Mouse (Mus musculus) adipocyte (in vitro differentiated cells): Measurements from ENCODE around the gene Heatr3.
A peak's percentile ranks its signal among the peaks of the same experiment; 100 is the strongest.

Source experiments
- DNase-seq: peaks from one replicate; pipeline ENCODE4 v3.0.0-alpha.2; 2016; ENCODE audit warnings: low spot score

Heatr3 gene

DNA sequence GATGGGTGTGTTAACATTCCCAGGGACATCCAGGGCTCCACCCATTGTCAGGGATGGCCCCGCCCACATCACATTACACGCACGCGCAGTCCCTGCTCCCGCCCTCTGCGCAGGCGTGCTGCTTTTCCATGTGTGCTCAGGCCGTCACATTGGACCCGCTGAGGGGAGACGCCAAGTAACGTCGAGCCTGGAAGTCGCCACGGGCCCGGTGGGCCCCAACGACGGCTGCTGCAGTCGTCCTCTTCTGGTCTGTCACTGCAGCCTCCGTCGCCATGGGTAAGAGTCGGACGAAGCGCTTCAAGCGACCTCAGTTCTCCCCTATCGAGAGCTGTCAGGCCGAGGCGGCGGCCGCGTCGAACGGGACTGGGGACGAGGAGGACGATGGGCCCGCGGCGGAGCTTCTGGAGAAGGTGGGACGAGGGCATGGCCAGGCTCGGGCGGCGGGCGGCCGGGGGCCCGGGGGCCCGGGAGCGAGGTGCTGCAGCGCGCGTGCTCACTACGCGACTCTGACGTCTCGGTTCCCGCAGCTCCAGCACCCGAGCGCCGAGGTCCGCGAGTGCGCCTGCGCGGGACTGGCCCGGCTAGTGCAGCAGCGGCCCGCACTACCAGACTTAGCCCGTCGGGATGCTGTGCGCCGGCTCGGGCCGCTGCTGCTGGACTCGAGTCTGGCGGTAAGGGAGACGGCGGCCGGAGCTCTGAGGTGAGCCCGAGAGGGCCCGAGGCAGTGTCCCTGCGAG lies at the start of gene Heatr3:
Gene Heatr3, plus strand, starts transcription at position 108 of the 737 bp plus-strand sequence.
- peak; percentile 98 for DNase-seq

DNA sequence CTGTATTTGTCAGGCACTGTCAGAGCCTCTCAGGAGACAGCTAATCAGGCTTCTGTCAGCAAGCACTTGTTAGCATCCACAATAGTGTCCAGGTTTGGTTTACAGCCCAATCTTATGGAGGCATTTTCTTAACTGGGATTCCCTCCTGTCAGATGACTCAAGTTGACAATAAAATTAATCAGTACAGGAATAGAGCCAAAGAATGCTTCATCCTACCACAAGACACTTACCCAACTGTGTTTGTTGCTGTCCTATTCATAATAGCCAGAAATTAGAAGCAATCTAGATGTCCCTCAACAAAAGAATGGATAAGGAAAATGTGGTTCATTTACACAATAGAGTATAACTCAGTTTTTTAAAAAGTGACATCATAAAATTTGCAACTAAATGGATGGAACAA lies 49.6 kb upstream of the Heatr3 start:
- DNase-seq, result no peak

DNA sequence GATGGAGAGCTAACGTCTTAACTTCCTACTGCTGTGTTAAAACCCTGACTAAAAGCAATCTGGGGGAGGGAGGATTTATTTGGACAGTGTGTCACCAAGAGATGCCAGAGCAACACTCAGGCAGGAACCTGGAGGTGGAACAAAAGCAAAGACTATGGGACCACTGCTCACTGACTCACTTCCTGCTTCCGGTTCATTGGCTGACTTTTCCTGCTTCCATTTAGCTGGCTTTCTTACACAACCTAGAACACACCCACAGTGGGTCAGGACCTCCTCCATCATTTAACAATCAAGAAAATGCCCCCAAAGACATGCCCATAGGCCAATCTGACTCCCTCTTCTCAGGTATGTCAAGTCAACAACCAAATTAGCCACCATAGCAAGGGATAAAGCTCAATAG lies 46.0 kb upstream of the Heatr3 start:
- no peak for DNase-seq

DNA sequence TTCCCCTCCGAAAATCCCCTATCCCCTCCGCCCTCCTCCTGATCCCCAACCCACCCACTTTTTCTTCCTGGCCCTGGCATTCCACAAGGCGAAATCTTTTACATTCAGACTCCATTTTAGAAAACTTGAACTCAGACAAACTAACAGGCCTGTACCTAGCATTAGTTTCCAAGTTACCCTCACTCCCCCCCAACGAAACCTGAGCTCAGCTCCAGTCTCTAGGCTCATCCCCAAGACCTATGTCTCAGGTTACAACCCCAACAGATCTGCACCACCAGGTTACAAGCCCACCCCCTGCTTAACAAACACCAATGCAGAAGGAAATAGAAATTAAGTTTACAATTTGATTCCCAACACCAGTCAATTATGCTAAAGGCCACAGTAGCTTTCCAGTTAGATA lies 44.3 kb upstream of the Heatr3 start:
- no peak for DNase-seq

DNA sequence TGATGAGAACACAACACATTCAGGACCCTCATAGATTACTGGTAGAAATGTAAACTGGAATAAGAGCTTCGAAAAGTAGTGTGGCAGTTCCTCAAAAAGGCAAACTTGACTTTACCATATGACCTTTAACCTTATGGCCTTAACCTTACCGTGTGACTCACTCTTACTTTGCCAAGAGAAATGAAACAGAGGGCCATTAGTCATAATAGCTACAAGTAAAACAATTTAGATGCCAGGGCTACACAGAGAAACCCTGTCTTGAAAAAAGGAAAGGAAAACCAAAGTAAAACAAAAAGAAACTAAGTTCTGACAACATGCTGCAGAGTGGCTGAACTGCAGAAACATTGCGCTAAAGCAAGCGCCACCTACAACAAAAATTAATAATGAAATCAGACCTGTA lies 38.8 kb upstream of the Heatr3 start:
- peak; percentile 71 for DNase-seq

DNA sequence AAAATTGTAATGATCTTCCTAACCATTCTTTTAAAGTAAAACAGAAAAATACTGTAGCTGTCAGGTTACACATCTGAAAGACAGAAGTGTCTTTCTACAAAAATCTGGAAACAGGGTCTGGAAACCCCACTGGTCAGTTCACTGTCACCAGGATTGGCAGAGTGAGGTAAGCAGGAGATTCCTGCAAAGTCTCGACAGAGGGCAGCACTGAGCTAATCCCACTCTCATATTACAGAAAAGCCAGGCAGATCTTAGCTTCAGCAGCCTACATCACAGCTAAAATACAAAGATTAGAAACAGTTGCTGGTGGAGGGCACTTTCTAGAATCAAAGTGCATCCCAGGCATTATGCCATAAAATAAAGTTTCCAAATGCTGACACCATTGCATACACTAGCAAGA lies 38.1 kb upstream of the Heatr3 start:
- peak; percentile 77 for DNase-seq

DNA sequence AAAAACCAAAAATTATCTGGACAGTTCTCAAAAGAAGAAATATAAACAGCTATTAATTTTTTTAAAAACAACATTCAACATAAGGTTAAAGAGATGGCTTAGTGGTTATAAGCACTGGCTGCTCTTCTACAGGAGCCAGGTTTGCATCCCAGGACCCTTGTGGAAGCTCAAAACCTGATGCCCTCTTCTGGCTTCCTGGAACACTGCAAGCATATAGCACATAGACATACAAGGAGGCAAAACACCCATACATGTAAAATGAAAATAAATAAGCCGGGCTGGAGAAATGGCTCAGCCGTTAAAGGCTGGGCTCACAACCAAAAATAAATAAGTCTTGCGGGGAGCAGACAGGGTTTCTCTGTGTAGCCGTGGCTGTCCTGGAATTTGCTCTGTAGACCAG lies 28.4 kb upstream of the Heatr3 start:
- no peak for DNase-seq

DNA sequence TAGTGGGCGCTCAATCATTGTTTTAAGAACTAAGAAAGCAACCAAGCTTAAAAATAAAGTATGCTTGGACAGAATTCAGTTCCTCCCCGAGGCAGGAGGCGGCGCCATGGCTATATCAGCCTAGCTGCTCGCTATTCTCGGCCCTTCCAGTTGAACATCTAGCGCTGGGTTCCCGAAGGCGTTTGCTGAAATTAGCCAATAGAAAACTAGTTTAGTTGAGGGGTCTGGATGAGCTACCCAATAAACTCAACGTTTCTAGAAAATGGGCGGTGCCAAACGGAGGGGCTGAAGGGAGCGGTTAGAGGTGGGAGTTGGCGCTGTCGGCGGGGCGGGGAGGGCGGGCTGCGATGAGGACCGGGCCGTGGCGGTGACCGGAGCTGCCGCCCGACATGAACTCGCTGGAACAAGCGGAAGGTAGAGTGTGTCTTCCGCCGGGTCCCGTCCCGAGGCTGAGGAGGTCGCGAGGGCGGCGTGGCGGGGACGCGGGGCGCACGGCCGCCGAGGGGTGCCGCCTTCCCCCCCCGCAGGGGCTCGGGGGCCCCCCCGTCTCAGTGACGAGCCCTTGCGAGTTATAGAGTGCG lies 19.1 kb upstream of the Heatr3 start, which contains the start of gene Cnep1r1:
Gene Cnep1r1, plus strand, starts transcription at position 314 of the 581 bp plus-strand sequence.
- peak; percentile 99 for DNase-seq

DNA sequence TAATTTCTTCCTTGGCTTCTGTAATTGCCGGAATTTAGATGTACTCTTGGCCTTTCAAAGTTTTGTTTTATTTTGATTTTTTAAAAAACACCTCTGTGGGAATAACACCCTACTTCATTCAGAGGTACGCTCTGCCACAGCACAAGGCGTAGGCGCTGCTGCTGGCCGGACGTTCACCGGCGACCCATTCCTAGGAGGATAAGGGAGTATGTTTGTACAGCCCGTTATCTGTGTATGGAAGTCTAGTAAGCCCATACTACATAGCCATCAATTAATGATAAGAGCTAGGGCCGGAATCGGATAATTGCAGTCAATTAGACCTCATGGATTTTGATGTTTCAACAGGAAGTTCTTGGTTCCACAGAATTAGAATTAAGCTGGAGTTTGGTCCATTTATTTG lies 18.6 kb upstream of the Heatr3 start:
- DNase-seq, result peak; percentile 28

DNA sequence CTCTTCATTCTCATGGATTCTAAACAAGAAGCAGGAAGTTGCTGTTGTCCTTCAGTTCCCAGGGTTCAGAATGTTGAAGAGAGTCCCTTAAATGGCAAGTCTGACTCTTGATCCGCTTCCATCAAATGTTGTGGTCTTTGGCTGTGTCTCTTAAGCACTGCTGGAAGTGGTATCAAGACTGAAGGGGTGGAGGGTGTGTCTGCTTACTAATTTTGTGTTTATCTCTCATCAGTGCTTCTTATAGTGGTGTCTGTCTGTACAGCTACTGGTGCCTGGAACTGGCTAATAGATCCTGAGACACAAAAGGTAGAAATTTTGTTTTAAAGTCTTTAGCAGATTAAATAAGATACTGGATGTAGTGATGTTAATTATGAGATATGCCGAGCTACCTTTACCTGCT lies 12.8 kb upstream of the Heatr3 start:
- DNase-seq, result no peak

DNA sequence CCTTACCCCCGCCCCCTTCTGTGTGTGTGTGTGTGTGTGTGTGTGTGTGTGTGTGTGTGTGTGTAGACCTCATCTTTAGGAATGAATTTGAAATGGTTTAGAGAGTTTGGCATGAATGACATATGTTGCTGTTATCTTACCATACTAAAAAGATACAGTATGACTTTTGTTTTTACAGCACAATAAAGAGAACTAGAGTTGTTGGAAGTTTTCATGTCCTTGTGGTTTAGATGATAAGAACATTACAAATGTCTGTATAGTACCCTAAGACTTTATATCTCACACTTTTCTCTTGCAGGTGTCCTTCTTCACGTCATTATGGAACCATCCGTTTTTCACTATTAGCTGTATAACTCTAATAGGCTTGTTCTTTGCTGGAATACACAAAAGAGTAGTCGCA lies 8.3 kb upstream of the Heatr3 start:
- no peak for DNase-seq

DNA sequence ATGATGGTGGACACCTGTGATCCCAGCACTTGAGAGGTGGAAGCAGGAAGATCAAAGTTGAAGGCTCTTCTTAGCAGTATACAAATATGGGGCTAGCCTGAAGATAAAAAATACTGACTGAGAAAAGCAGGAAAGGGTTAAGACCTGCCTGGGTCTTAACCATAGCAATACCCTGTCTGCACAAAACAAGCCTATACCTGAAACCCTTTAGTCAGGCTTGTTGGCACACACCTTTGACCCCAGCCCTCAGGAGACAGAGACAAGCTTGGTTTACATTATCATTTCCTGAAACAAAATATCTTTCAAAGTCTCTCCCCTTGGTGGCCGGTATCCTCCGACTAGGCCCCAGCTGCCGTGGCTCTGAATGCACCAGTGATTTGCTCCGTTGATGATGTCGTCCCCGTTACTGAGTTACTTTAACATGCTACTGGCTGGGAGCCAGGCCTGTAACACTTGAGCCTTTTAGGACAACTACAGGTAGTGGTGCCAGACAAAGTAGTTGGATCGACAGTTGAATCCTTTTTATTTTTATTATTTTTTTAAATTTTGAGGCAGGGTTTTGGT lies 6.8 kb upstream of the Heatr3 start:
- DNase-seq, result no peak

DNA sequence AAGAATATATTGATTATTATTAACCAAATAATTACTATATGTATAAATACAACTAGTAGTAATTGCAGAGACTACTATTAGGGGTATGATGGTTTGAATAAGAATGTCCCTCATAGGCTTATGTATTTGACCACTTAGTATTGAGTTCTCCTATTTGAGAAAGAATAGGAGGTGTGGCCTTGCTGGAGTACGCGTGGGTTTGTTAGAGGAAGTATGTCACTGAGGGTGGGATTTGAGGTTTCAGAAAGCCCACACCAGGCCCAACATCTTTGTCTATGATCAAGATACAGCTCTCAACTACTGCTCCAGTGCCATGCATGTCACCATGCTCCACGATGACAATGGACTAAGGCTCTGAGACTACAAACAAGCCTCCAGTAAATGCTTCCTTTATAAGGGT lies 1.6 kb downstream of the Heatr3 start:
- DNase-seq, result no peak

DNA sequence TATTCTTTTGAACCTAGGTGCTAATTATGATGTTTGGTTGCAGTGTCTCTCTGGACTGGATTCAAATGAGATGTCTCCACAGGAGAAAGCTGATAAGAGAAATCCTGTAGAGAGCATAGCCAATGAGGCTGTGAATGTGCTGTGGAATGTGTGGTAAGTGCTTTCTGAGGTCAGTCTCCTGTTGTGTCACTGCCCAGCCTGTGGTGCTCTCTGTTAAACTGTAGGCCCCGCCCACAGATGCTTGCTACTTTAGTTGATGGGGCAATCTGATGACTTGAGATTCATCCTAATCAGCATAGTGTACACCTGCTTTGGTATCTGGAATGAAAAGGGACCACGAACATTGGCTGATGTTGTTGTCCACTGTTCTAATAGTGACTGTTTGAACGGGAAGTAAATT lies 4.0 kb downstream of the Heatr3 start:
- DNase-seq, result no peak

DNA sequence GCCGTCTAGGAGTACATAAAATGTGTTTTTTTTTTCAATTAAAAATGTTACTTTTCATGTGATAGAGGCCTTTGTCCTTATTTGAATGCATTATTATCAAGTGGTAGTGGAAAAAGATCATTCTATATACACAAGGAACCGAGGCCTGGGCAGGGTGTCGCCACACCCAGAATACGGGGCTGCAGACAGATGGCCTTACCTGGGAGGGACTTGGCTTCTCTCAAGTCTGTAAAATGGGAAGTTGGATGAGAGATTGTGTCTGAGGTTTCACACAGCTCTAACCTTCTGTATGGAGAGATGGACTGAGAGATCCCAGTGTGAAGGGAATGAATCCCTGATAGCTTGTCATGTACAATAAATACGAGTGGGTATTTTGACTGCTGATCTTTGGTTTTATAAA lies 6.4 kb downstream of the Heatr3 start:
- DNase-seq, result no peak

DNA sequence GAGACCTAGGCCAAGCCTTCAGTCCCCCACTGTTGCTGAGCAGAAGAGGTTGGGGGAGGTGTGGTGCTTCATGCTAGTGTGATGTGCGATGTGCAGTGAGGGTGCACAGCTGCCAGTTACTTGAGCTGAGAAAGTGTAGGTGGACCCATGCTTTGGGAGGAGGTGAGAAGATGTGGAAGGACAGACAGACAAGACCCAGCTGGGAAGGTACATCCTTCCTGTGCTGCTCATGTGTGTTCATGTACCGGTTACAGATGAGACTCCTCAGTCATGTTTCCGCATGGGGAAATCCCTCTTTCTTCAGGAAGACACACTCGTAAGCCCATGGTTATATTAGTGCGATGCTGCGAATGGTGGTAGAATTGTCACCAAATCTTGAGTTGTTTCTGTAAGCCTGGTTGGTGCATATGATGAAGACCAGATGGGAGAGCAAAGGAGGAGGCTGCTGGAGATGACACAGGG lies 13.3 kb downstream of the Heatr3 start:
- no peak for DNase-seq

DNA sequence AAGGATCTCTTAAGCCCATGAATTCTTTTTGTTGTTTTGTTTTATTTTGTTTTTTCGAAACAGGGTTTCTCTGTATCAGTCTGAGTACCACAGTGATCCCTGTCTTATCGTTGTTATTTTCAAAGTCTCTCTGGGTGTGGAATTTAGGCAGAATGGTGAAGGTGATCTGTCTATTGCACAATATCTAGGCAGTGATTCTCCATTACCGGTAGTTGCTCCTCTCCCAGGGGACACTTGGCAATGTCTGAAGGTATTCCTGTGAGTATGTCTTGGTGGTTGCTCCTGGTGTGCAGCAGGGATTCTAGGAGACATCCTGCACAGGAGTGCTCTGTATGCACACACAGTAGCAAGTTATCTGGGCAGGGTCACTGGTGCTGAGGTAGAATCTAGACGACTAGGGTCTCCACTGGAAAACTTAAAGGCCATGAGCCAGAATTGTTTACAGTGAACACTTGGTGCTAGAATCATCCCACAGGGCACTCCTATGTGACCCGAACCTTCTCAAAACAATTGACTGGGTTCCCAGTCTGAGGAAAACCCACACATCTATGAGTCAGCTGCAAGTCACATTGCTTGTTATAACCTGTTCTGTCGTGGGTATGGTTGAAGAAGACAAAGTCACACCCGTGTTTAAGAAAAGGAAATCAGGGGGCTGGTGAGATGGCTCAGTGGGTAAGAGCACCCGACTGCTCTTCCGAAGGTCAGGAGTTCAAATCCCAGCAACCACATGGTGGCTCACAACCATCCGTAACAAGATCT lies 22.8 kb downstream of the Heatr3 start:
- no peak for DNase-seq

DNA sequence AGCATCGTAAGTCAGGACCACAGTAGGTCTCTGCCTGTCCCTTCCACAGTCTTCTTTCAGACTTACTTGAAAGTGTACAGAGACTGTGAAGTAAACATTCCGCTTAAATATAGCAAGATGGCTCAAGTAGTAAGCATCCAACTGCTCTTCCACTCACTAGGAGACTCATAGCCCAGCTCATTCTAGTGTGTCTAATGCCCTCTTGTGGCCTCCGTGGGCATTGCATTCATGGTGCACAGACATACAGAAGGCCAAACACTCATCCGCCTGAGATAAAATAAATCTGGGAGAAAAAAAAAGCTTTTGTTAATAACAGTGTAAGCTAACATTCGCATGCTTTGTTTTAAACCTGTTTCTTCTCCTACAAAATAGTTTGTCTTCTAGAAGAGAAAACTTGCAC lies 23.8 kb downstream of the Heatr3 start:
- DNase-seq, result peak; percentile 80

DNA sequence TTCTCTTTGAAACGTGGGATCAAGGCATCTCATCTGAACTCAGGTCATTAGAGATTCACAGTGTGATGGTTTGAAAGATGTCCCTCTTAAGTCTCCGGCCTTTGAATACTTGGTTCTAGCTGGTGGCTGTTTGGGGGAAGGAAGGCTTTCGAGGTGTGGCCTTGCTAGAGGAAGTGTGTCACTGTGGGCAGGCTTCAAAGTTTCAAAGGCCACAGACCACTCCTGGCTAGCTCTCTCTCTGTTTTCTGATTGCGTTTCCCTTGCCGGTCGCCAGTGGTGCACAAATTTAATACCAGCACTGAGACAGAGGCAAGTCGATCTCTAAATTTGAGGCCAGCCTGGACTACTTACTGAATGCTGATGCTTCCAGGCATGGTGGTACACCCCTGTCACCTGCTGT lies 37.6 kb downstream of the Heatr3 start:
- DNase-seq, result no peak

DNA sequence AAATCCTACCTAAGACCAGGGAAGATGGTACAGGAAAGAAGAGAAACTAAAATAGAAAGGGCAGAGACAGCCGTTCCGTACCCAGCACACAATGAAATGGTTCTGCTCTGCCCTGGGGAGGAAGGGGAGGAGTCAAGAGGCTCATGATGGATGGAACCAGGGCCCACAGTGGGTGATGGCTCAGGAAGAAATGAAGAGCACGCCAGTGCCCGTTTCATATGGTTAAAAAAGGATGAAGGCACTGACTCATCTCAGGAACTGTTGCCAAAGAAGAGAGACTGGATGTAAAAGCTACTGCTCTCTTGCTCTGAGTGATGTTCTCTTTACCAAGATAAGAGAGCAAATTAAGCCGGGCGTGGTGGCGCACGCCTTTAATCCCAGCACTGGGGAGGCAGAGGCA lies 39.6 kb downstream of the Heatr3 start:
- DNase-seq, result no peak

DNA sequence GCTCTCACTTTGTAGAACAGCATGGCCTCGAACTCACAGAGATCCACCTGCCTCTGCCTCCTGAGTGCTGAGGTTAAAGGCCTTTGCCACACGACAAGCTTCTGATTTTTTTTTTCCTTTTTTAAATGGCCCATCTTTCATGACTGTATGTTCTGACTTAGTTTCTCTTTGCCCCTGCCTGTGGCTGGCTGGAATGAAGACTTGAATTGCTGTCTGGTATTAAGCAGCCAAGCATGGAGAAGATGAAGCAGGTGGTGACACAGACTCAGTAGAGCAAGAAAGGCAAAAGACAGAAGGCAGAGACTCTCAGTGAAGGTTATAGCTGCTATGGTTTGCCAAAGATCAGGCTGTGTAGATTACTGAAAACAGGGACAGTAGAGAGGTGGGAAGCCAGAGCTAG lies 45.5 kb downstream of the Heatr3 start:
- no peak for DNase-seq

DNA sequence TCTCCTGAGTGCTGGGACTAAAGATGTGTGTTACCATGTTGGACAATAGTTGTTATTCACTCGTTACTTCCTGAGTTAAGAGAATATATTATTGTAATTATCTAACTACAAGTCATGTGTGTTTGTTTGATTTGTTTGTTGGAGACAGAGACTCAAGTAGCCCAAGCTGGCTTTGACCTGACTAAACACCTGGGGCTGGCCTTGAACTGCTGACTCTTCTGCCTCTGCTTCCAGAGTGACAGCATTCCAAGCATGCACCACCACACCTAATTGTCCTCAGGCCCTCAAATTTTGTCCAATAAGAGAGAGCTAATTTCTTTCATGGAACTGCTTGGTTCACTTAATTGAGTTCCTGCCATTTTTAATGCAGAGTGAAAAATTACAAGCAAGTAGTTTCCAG lies 47.3 kb downstream of the Heatr3 start:
- DNase-seq, result no peak

DNA sequence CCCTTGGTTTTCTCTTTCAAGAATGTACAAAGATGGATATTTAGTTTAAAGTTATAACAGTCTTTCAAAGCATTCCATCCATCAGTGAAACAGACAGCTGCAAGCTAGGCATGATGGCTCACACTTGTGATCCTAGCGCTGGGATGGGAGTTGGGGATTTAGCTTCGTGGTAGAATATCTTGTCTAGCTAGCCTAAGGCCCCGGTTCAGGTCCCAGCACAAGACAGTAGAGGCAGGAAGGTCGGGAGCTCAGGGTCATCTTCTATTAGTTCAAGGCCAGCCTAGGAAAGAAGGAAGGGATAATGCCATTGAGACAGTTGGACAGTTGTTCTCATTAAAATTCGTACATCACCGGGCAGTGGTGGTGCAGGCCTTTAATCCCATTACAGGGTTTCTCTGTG lies 48.1 kb downstream of the Heatr3 start:
- no peak for DNase-seq
